Mouse (Mus musculus) spleen, adult 12 weeks (tissue): ENCODE data around the gene Tiam1.

Experiments used
- DNase-seq: peaks from one replicate; pipeline ENCODE4 v3.0.0; 2022; ENCODE audit warnings: low spot score

Tiam1 gene

DNA sequence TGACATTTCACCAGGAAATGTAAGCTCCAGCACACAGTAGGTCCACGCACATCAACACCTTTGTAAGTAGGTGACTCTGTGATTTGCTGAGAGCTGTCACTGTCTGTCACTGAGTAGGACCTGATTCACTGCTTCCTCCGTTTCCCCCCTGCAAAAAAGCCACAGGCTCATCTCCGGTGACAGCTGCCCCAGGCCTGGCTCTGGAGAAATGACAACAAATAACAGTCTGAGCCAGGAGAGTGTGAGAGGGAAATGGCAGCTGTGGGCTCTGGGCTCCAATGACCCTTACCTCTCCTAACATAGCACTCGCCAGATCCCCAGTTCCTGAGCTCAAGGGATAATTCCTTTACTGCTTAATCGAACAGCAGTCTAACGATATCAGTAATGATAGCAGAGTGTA lies 301.7 kb downstream of the Tiam1 start:
- DNase-seq: no peak

DNA sequence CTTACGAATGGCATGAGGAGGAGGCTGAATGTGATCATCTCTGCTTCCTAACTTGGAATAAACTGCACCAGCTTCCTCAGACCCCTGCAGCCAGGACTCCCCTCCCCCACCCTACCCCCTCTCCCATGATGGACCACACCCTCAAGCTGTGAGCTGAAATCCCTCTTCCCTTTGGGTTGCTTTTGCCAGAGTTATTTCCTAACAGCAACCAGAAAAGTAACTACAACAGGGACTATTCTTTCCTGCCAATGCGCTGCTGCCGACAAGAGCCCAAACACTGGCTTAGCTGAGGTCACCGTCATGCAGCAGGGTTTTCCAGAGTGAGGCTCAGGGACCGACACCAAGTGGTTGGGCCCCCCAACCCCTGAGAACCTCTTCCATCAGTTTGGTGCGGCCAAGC lies 303.2 kb downstream of the Tiam1 start:
- no peak for DNase-seq

DNA sequence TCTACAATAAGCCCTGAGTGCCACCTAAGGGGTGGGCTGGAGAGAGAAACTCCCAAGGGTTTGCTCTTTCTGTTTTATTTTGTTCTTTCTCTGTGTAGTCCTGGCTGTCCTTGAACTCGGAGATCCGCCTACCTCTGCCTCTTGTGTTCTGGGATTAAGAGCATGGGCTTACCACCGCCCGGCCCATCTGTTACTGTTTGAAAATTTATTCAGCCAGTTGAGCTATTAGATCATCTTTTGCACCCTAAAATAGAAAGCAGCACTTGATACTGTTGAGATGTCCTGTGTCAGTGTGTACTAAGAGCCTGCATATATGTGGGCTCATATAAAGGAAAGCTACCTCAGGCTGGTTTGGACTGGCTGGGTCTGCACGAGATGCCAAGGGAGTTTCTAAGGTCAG lies 303.7 kb downstream of the Tiam1 start:
- no peak for DNase-seq

DNA sequence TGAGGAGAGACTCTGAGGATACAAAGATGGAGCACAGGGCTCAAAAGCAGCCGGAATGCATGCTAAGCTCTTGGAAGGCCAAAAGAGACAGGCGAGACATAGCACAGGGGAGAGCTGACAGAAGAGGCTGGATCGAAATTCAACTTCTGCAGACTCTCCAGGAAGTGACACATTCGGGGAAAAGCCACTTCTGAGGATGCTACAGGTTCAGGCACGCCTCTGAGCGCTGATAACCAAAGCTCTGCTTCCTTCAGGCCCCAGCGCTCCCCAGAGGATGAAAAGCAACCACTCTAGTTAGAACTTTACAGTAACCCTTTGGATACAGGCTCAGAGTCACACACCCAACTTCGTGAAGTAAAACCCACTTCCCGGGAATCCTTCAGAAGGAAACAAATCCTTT lies 306.5 kb downstream of the Tiam1 start:
- DNase-seq: no peak

DNA sequence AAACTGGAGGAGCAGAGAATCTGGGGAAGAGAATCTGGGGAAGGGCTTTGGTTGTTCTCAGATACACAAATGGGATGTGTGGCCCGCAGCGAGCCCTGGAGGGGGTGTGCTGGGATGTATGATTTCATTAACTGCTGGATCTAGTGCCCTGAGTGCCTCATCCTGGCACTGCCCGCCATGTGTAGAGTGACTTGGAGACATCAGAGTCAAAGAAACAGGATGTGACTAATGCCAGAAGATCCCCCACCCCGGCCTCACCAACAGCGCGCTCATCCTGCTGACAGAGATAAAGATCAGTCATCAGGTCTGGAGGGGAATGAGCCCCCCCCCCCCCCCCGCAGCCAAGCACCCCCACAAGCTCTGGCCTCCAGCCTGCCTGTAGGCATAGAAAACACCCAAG lies 308.0 kb downstream of the Tiam1 start:
- no peak for DNase-seq

DNA sequence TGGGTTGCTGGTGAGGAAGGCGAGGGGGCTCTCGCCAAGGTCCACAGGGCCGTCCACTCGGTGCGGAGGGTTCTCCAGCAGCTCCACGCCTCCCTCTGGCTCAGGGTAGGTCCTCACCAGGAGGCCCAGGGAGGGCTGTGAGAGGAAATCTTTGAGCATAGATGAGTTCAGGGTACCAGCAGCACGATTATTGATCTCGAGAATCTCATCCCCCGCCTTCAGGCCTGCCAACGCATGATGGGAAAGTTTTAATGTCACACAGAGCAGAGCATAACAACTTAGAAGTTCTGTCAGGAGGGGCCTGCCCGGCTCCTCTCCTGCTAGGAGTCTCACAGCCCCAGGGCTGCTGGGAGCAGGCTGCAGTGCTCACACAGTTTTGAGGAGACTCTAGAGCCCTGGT lies 310.6 kb downstream of the Tiam1 start:
- DNase-seq: no peak

DNA sequence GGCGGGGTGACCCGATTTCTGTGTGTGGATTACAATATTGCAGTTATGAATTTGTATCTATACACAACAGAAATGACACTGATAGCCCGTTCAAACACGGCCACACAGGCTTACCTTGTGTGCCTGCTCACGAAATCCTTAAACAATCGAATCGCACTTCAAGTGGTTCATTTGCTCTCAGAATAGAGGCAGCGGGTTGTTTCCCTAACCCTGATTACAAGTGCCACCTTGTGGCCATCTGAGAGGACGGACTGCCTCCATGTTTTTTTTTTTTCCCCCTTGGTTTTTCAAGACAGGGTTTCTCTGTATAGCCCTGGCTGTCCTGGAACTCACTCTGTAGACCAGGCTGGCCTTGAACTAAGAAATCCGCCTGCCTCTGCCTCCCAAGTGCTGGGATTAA lies 312.4 kb downstream of the Tiam1 start:
- no peak for DNase-seq

DNA sequence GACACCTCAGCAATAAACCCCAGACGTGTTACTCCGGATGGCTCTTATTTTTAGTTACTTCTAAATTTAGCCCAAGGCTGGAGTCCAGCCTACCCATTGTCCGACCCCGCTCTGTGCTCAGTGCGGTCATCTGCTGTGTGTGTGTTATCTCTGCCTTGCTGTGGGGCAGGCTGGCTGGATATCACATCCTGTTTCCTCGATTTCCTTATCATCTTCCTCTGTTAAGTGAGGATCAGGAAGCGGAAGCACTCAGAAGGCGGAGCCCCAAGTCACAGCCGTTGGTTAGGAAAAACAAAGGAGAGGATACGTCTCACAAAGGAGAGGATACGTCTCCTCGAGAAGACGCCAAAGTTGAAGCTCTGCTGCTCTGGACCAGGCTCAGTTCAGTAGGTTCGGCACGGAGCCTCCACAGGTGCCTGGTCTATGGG lies 313.3 kb downstream of the Tiam1 start:
- no peak for DNase-seq

DNA sequence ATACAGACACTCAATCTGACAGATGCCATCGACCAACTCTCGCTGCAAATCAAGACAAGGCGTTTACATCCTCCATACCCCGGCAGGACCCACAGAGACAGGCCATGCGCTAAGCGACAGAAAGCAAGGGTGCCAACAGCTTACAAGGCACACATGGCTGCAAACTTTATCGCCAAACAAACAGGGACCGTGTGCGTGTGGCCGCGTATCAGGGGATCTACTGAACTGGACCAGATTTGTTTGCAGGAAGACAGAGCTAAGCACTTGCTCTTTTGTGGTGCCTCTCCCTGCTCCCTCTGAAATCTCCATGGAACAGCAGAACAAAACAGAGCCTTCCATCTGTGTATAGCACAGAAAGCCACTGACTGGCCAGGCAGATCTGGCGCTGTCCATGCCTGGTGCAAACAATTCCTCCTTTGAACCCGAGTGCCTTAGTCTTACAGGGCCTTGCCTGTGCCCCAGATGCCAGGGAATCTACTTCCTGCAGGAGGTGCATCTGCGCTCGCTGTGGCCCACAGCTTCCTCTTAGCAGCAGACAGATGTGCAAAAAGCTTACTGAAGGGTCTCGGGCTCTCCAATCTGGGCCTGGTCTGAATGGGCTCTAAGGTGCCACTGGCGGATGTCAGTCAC lies 316.0 kb downstream of the Tiam1 start:
- no peak for DNase-seq

DNA sequence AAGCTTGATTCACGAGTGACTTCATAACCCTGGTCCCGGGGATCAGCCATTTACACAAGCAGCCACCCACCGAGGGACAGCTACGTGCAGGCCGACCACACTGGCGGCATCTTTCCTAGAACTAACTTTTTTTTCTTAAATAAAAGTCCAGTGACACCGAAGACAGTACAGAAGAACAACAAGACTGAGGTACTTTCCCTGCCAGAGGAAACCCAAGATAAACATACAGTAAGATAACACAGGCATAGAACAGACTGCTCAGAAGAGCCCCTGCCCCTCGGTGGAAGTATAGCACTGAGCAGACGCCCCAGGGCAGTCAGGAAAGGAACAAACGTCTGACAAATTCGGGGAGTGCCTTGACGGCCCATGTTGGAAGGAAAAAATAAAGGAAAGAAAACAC lies 317.7 kb downstream of the Tiam1 start:
- DNase-seq: no peak

DNA sequence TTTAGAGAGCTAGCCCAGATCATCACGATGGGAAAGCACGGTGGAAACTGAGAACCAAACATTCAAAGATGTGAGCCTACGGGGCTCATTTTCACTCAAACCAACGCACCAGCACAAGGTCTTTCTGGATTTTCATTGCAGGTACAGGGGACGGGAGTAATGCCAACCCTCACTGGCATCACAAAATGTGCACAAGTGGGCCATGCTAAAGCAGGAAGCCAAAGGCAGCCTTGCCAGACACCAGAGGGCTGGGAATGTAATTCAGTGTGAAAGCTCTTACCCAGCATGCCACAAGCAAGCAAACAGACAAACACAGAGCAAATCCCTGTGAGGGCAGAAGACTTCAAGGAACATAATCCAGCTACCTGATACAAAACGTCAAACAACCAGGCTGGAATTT lies 320.7 kb downstream of the Tiam1 start:
- DNase-seq: no peak

DNA sequence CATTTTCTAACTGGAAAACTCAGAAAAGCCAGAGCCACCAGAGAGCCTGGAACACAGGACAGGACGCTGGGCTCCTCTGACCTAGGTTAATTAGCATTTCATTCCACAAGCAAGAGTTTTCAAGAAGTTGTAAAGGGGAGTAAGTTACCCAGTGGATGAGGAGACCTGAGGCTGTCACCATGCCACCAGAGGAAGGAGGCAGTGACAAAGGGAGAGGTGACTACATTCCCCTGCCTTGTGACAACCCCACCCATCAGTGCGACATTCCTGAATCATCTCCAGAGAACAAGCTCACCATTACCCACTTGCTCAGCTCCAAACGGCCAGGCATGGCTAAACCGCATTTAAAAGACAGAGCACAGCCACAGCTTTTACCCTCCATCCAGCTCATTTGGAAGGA lies 324.9 kb downstream of the Tiam1 start:
- DNase-seq: no peak

DNA sequence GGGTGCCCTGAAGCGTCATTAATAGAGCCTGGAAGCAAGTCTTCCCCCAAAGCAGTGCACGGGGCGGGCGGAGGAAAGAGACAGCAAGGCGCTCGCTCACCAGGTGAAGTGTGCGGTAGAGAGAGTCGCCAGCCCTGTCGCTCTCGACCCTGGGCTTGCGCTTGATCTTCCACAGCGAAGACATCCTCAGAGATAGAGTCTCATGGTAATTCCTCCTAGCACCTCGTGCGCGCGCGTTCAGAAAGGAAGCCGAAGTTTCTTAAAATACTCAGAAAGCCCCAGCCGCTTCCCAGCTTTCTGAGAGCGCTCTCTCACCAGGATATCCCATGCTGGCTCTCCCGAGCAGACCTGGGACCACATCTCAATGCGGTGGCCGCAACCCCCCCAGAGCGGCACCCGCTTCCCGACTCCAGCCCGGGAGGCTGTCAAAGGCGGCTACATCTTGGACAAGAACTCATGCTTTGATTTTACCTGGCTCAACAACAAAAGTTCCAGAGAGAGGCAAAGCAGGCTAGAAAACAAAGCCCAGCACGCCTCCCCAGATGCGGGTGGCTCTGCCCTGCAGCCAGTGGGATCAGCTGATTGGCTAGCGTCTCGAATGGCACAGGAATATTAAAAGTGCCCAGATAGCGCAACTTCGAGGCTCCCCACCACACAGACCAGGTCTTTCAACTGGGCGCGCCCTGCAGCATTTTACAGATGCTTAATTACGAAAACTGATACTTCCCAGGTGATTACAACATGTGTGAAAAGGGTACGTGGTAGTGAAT lies 325.5 kb downstream of the Tiam1 start:
- DNase-seq: no peak

DNA sequence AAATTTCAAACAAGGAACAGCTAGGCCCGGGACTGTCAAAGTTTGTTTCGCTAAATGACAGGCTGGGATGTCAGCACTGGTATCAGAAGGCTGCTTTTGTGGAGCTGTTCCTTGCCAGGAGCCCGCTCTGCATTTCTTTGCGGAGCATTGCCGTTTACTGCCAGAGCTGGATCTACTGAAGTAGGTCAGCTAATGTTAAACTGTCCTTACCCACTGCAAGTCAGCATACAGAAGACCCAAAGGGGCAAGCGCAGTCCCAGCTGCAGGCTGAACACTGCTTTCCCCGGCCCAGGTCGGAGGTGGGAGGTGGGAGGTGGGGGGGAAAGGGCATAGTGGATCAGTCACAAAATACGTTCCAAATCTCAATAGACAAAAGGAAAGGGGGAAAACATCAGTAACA lies 326.3 kb downstream of the Tiam1 start:
- no peak for DNase-seq

DNA sequence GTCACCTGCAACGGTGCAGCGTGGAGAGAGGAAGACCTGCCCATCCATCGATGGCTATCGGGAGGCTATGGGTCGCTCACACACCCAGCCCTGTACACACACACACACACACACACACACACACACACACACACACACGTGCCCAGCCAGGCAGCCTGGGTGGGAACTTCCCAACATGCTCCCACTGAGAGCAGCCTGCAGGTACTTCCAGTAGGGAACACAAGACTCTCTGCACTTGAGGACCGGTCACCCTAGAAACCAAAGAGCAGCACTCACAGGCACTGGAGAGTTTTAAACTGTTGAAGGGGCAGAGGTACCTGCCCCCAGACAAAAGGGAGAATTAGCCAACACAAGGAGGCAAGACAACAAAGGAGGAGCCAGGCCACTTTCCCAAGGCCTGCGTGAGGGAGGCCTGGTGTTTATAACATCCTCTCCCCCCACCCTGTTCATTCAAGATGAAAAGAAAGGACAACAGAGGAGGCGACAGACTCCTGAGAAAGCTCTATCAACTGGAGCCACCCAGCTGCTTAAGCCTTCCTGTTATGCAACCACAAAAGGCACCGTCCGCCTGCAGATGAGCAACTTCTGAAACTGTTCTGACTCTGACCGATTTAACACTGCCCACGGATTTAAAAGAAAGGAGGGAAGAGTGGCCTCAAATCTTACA lies 326.9 kb downstream of the Tiam1 start:
- no peak for DNase-seq

DNA sequence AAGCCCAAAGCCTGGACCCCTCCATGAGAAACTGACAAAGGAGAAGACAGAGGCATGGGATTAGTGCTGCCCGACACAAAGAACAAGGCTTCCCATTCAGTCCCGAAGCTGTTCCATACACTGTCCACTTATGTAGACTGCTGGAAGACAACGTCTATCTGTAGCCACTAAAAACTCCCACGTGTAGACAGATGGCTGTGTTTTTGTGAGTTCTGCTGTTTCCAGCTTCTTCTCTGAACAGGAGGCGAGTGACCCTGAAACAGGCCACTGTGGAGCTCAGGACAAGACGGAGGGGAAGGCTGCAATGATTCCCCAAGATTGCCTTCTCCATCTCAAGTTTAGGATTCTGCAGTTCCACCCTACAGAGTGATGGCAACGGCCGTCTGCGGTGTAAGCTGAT lies 330.0 kb downstream of the Tiam1 start:
- no peak for DNase-seq

DNA sequence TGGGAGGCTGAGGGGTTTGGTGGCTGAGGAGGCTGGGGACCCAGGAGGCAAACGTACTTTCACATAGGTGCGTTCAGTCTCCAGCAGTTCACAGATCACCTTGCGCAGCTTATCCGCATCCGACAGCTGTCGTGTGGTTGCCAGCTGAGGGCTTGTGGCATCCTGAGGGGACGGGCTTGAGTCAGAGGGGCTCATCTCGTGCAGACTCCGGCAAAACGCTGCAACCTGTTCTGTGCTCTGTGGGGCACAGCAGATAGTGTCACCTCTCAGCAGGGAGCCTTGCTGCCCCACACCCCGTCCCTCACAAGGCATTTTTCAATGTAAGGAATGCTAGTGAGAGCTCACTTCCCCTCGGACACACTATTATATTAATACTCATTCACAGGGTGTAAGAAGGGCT lies 330.7 kb downstream of the Tiam1 start:
- no peak for DNase-seq

DNA sequence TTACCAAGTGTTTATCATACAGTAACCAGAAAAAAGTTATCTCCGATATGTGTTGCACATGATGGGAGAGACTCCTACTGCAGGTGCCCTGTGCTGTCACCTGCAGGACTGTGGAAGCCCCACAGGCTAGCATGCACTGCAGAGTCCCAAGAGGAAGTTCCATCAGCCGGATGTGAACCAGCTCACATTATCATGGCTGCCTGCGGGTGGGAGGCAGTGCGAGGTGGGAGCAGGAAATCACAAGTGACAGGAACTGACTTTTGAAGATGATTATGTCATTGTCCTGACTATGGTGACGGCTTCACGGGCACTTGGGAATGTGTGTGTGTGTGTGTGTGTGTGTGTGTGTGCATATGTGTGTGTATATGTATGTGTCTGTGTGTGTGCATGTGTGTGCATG lies 333.2 kb downstream of the Tiam1 start:
- no peak for DNase-seq

DNA sequence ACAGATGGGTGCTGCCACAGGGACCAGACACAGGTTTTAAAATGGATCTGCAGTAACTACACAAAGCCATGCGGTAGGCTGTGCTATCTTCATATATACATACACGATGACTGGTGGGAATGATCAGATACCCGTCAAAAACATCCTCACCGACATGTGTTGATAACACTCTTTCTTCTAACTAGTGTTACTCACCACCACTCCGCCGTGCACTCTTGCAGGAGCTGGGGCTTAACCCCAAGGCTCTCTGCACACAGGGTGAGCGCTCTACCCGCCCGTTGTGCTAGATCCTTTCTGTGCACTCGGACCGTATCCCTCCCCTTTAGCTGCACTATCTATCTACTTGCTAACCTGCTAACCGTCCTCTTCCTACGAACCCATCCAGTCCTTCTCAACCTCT lies 335.4 kb downstream of the Tiam1 start:
- no peak for DNase-seq

DNA sequence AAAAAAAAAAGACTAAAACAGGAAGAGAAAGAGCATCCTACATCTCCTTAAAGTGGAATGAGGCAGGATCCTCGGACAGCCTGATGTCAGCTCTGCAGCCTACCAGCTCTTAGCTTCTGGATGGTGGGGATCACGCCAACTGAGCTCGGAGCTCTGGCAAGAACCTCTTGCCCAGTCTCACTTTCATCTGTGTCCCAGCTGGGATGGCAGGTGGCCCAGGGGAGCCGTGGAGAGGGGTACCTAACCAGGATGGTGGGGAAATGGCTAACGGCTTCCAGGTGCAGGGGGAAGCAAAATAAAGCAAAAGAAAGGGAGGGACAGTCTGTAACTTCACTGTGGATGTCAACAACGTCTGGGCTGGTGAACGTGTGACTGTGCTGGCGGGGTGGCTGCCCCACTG lies 337.6 kb downstream of the Tiam1 start:
- no peak for DNase-seq

DNA sequence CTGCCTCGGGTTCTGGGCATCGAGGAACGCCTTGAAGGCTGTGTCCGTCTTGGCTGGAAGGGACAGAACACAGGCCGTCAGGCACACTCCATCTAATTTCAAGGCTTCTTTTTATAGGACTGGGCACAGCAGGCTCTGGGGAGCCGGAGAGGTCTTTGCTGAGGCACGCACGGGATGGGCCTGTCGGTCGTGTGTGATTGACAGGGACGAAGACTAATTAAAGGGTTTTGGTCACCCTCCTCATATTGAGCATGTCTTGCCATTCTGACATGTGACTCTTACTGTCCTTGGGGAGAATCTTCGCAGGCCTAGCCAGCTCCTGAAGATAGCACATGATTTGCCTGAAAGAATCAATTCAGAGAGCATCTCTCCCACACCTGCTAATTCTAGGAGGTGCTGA lies 338.4 kb downstream of the Tiam1 start:
- DNase-seq: no peak

DNA sequence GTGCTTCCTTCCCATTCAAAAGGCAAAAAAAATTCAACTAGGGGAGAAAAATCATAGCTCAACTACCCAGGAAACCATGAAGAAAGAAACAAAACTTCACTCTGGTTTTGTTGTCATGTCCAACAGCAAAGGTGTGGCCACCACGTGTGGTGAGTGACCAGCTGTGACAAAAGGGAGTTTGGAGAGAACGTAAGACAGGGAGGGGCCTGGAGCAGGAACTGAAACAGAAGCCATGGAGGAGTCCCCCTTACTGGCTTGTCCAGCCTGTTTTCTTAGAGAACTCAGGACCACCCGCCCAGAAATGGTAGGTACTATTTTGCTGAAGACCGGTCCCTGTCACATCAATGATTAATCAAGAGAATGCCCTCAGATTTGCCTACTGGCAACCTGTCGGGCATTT lies 342.1 kb downstream of the Tiam1 start:
- no peak for DNase-seq

DNA sequence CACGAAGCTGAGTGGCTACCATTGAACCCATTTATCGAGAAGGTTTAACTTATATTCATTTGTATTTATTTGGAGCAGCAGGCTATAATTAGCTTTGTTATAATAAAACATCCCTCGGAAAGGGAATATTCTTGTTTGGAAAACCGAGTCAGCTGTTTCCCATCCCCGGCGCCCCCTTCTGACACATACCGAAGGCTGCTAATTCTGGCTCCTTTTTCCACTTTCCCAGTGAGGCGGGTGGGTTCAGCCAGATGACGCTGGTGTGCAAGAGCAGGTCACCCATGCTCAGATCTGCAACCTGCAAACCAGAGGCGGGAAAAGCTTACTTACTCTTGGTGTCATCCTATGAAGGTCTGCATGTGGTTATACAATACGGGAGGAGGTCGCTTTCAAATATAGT lies 343.8 kb downstream of the Tiam1 start:
- no peak for DNase-seq

DNA sequence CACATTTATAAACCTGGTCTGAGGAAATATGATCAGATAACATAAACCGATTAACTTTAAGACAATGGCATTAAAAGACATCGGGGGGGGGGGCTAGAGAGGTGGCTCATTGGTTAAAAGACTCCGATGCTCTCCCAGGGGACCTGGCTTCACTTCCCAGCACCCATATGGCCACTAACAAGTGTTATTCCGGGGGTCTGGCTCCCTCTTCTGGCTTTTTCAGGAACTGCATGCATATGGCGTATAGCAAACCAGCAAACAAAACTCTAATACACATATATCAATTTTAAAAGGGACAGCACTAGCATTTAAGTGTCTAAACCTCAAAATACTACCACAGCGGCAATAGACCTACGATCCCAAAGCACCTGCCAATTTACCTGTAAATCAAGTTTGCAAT lies 347.0 kb downstream of the Tiam1 start:
- no peak for DNase-seq
